Mouse (Mus musculus) lung, embryonic 16.5 days (tissue): ENCODE data around the gene Amigo2. TPM values are rescaled to one million over a fixed set of nuclear protein-coding genes. Genes with fewer than 3 reads are reported as not detected.
"Not testable (repeated sequence)": the region's sequence is repeated elsewhere in the genome, so short reads cannot be mapped to it uniquely, and the experiment has no call there.

ENCODE experiments used
- ATAC-seq: fragments of 200-750 bp; cut with Nextera tagmentation; 2 replicates; pipeline ENCODE4 v1.8.0; 2017; ENCODE audit warnings: low read depth, mild to moderate bottlenecking, moderate library complexity
- H3K27ac ChIP-seq: fragments of 300-500 bp; sonication (generic); 2 replicates; pipeline ENCODE4 v1.5.1; 2014; ENCODE audit warnings: mild to moderate bottlenecking, control low read depth, low read length
- H3K27me3 ChIP-seq: fragments of 300-500 bp; sonication (generic); 2 replicates; pipeline ENCODE4 v1.6.1; 2014; ENCODE audit warnings: low read depth, low read length, mixed read lengths; ENCODE audit not compliant: control insufficient read depth, insufficient read depth
- H3K36me3 ChIP-seq: fragments of 300-500 bp; sonication (generic); 2 replicates; pipeline ENCODE4 v1.6.1; 2014; ENCODE audit warnings: low read length; ENCODE audit not compliant: control insufficient read depth, insufficient read depth
- H3K4me1 ChIP-seq: fragments of 300-500 bp; sonication (generic); replicated peaks from 2 replicates; pipeline ENCODE4 v1.6.1; 2014; ENCODE audit warnings: low read length, mixed read lengths; ENCODE audit not compliant: control insufficient read depth, insufficient read depth
- H3K4me2 ChIP-seq: fragments of 300-500 bp; sonication (generic); 2 replicates; pipeline ENCODE4 v1.6.1; 2014; ENCODE audit warnings: low read depth, low read length, control low read depth
- H3K4me3 ChIP-seq: fragments of 300-500 bp; sonication (generic); 2 replicates; pipeline ENCODE4 v1.5.1; 2014; ENCODE audit warnings: mild to moderate bottlenecking, low read length, control low read depth
- H3K9ac ChIP-seq: fragments of 300-500 bp; sonication (generic); 2 replicates; pipeline ENCODE4 v1.6.1; 2014; ENCODE audit warnings: low read length, control low read depth
- H3K9me3 ChIP-seq: fragments of 300-500 bp; sonication (generic); 2 replicates; pipeline ENCODE4 v1.6.1; 2016; ENCODE audit warnings: low read length; ENCODE audit not compliant: control insufficient read depth
- WGBS: fragments of 180-500 bp; shearing (Covaris S2); extraction: QIAGEN DNeasy Blood & Tissue Kit; methylation state at CpG from one replicate; pipeline ENCODE4 v1.1.7; 2014; 5-methylcytosine and 5-hydroxymethylcytosine counted together
- polyA plus RNA-seq: library from polyadenylated mRNA; unstranded; fragments of >200 nt; fragmentation: Nextera tagmentation; extraction: Ambion mirVana; gene quantifications from 2 replicates; pipeline ENCODE4 v1.2.1, GENCODE M21; 2015

The Amigo2 gene
- polyA plus RNA-seq, 1 experiment from 2014 or later, result 4.6 TPM

DNA sequence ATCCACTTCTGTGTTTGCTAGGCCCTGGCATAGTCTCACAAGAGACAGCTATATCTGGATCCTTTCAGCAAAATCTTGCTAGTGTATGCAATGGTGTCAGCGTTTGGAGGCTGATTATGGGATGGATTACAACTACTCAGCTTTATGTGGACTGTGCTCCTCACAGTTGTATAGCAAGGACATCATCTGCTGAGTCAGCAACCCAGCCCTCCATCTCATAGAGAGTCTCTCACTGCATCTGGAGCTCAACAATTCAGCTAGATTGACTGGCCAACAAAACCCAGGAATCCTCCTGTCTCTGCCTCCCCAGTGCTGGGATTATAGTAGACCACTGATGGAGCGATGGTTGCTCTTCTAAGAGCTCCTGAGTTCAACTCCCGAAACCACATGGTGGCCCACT lies 37.3 kb downstream of the Amigo2 start:
- WGBS, result 87% methylated on average over 3 of the region's 3 CpGs

DNA sequence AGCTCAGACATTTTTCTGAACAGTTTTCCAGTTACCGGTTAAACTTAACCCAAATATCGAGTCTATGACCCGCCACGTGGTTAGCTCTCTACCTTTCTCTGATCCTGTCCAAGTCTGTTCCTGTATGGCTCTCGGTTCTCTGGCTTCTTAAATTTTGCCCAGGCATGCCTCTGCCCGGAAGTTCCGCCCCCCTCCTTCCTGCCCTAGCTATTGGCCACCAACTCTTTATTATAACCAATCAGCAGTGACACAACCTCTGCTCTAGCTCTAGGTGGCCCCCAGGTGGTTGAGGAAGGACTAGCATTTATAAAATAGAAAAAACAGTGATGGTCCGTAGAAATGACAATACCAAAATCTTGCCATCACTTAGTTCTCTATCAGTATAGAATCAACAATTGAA lies 40.6 kb downstream of the Amigo2 start:
- H3K9ac ChIP-seq, result no peak overlapping the region
- H3K27me3 ChIP-seq, result no peaks in the 10 kb centered on the region
- H3K4me2 ChIP-seq, result no peak overlapping the region
- no peak for ATAC-seq
- no peaks in the 10 kb centered on the region for H3K36me3 ChIP-seq
- H3K4me1 ChIP-seq, result no peaks in the 10 kb centered on the region
- H3K27ac ChIP-seq, result no peak overlapping the region
- H3K9me3 ChIP-seq, result no peaks in the 10 kb centered on the region
- no peak overlapping the region for H3K4me3 ChIP-seq
- WGBS, result 92% methylated on average over 8 of the region's 8 CpGs

More for the DNA sequence above, 37.3 kb downstream of the Amigo2 start:
- H3K9me3 ChIP-seq, H3K4me1 ChIP-seq, H3K4me2 ChIP-seq, H3K36me3 ChIP-seq, ATAC-seq, H3K4me3 ChIP-seq, H3K27me3 ChIP-seq, H3K9ac ChIP-seq, H3K27ac ChIP-seq: not testable (repeated sequence)

DNA sequence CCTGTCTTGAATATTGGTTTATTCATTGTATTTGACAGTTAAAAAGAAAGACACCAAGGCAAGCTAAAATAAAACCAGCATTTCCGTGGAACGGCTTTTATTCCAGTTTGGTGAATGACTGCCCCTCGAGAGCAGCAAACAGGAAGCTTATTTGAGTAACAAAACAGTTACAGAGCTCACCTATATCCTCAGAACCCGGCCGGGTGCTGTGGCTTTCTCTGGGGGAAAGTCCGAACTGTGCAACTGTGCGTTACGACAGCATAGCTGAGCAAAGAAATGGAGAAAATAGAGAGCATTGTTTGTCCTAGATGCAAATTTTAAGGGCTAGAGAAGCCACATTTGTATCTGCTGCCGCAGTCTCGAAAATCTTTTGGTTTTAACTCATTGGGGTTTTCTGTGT lies 41.3 kb downstream of the Amigo2 start:
- H3K4me1 ChIP-seq, result no peaks in the 10 kb centered on the region
- H3K4me2 ChIP-seq, result no peak overlapping the region
- no peaks in the 10 kb centered on the region for H3K36me3 ChIP-seq
- no peak overlapping the region for H3K4me3 ChIP-seq
- 79% methylated on average over 10 of the region's 10 CpGs for WGBS
- H3K27ac ChIP-seq, result no peak overlapping the region
- ATAC-seq, result no peak
- no peaks in the 10 kb centered on the region for H3K9me3 ChIP-seq
- H3K9ac ChIP-seq, result no peak overlapping the region
- H3K27me3 ChIP-seq, result no peaks in the 10 kb centered on the region

DNA sequence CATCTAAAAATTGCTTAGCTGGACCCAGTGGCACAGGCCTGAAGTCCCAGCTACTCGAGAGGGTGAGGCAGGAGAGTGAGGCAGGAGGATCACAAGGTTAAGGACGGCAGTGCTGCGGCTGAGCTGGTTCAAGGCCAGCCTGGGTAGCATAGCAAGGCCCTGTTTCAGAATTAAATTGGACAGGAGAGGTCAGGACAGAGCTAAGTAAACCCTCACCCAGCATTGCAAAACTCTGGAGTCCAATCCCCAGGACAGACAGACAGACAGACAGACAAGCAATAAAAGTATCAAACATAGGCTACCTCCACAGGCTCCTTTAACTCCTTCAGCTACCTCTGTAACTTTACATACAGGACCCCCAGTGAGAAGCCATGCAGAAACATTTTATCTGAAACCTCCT lies 42.2 kb downstream of the Amigo2 start:
- H3K9me3 ChIP-seq, result no peaks in the 10 kb centered on the region
- H3K27me3 ChIP-seq, result no peaks in the 10 kb centered on the region
- no peaks in the 10 kb centered on the region for H3K4me1 ChIP-seq
- H3K36me3 ChIP-seq, result no peaks in the 10 kb centered on the region
- ATAC-seq, result no peak
- no peak overlapping the region for H3K4me3 ChIP-seq
- no peak overlapping the region for H3K27ac ChIP-seq
- 65% methylated on average over 3 of the region's 3 CpGs for WGBS
- H3K4me2 ChIP-seq, result no peak overlapping the region
- no peak overlapping the region for H3K9ac ChIP-seq

DNA sequence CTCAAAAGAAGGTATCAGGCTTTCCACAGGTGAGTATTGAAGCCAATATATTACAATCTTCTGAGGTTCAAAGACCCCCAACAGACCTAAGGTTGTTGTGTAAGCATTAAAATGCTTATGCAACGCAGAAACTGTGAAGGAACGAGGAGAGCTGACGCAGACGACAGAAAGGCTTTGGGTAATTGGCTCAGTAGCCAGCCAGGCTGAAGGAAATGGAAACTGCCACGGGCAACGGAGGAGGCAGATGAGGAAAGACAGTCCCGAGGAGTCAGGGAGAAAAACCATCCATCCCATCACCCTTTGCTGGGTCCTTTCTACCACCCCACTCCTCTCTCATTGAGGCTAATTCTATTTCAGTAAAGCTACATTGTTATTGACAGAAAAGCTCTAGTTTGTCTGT lies 50.4 kb downstream of the Amigo2 start:
- H3K36me3 ChIP-seq, result no peaks in the 10 kb centered on the region
- WGBS, result 65% methylated on average over 7 of the region's 7 CpGs
- no peak overlapping the region for H3K9ac ChIP-seq
- ATAC-seq, result no peak
- H3K4me1 ChIP-seq, result no peaks in the 10 kb centered on the region
- no peaks in the 10 kb centered on the region for H3K9me3 ChIP-seq
- no peak overlapping the region for H3K4me3 ChIP-seq
- H3K4me2 ChIP-seq, result no peak overlapping the region
- no peaks in the 10 kb centered on the region for H3K27me3 ChIP-seq
- no peak overlapping the region for H3K27ac ChIP-seq

DNA sequence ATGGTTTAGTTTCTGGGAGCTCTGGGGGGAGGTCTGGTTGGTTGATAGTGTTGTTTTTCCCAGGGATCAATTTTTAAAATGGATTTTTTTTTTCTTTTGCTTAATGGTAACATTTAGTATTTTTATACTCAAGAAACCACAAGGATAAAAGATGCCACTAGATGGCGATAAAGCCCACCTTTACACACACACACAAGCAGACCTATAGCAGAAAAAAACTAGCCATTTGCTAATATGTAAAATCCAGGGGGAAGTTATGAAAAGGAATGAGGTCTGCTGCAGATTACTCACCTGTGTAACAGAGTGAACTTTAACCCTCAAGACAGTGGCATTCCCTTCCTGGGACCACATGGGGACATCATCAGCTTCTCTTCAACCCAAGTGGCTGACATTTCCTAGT lies 51.5 kb downstream of the Amigo2 start:
- Histone ChIP-seq H3K36me3 (no peaks in the 10 kb centered on the region), H3K4me2 (no peak overlapping the region), H3K9me3 (no peaks in the 10 kb centered on the region), H3K27ac (no peak overlapping the region), H3K9ac (no peak overlapping the region), H3K4me1 (no peaks in the 10 kb centered on the region), H3K4me3 (no peak overlapping the region), H3K27me3 (no peaks in the 10 kb centered on the region)
- 0% methylated on average over 1 of the region's 1 CpGs for WGBS
- ATAC-seq, result 0 out of 2 replicates have a peak, but pooled peaks have one; percentile 31

Other genes with a start within 250 kb of the Amigo2 start
- gene Slc38a4, start 191.3 kb downstream of the Amigo2 start, polyA plus RNA-seq, result 57.0 and 64.8 TPM in 2 replicates
- 6.0 and 6.1 TPM in 2 replicates for gene Pced1b, start 180 bp downstream of the Amigo2 start, polyA plus RNA-seq